Mouse (Mus musculus): Measurements from ENCODE around the gene Slc16a7.

The Slc16a7 gene

GRCm38 (mm10) chr10:125388876-125389786, at the start of gene Slc16a7:
Slc16a7 (minus strand) TSS chr10:125389465.
- DNase-seq (ENCODE audit: low spot score in 2 of 2) = peak; percentile 71

- DNase-seq (ENCODE audit: low spot score in 2 of 2) = no peak
Observed at GRCm38 (mm10) chr10:125418795-125419194, 29.5 kb upstream of the Slc16a7 start.

DNA sequence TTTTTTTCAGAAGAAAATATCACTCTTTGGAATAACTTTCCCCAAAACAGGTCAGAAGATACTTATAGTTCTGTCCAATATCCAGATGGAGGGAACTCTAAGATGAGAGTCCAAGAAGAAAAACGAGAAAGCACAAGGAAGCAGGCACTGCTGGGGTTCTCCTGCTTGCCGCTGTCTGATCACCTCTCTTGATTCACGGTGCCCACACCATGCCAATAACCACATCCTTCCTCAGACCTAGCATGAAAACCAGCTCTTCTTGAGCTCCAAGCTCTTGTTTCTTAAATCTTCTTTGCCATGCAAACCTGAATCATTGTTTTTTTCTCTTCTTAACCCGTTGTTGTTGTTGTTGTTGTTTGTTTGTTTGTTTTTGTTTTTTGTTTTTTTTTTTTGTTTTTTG, 10.5 kb upstream of the Slc16a7 start:
- DNase-seq (ENCODE audit: low spot score in 2 of 2) = no peak

GRCm38 (mm10) chr10:125390011-125390410, 746 bp upstream of the Slc16a7 start:
- no peak for DNase-seq (ENCODE audit: low spot score in 2 of 2)

DNA sequence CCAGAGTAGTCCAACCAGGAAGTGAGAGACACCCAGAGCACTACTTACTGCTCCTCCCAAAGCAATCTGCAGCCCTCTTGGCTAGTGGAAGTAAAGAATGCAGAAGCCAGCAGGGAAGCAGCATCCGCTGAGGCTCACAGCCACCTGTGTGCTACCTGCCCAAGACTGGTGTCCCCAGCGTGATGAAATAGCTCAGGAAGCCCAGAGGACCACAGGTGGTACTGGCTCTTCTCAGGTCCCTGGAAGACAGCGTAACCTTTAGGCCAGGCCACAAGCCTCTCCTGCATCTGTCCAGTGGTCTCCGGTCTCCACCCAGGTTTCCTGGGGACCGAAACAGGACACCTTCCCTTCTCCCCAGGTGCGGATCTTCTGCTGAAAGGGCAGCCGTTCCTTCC, 787 bp downstream of the Slc16a7 start:
- DNase-seq (ENCODE audit: low spot score in 2 of 2) = no peak

DNA sequence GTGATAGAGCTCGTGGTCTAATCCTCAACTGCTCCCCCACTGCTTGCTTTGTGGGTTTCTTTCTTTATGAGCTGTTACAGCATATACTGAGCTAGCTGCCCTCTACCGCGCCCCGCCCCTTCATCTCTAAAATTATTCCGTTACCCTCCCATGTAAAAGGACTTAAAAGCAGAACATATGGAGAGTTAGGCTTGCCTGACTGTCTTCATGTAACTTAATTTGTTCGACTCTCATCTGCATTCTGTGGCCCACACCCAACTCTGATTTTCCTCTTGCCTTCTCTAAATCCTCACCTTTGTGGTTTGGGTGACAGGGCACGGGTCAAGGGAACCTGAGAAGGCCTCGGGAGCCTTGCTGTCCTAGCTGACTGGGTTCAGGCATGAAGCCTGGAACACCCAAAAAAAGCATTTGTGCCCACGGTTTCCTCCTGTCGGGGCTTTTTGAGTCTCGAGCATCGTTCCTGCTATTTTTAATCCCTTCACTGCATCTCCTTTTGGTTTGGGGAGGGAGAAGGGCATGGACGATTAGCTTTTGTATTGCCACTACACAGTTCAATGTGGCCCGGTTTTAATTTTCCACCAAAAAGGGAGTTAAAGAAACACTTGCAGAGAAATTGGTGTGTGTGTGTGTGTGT, 1.4 kb downstream of the Slc16a7 start:
- no peak for DNase-seq (ENCODE audit: low spot score in 2 of 2)

DNA sequence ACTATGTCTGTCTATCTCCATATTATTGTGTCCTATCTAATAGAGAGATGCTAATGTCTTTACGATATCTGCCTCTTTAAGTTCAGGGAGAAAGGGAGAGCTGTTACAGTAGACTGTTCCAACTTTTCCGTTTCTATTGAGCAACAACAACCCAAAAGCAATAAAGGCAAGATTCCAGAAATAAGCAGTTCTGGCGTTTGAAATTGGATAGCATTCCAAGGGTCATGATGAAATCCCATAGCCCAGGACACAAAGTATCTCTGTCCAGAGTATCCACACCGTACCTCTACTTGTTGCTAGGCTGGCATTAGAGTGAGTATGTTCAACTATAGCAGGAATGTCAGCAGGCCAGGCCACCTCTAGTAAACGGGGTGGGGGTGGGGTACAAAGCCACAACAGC, 13.7 kb downstream of the Slc16a7 start:
- DNase-seq (ENCODE audit: low spot score in 2 of 2) = no peak

GRCm38 (mm10) chr10:125372666-125373065, 16.6 kb downstream of the Slc16a7 start:
- DNase-seq (ENCODE audit: low spot score in 2 of 2) = no peak

GRCm38 (mm10) chr10:125371451-125371850, 17.8 kb downstream of the Slc16a7 start:
- DNase-seq (ENCODE audit: low spot score in 2 of 2) = no peak

DNA sequence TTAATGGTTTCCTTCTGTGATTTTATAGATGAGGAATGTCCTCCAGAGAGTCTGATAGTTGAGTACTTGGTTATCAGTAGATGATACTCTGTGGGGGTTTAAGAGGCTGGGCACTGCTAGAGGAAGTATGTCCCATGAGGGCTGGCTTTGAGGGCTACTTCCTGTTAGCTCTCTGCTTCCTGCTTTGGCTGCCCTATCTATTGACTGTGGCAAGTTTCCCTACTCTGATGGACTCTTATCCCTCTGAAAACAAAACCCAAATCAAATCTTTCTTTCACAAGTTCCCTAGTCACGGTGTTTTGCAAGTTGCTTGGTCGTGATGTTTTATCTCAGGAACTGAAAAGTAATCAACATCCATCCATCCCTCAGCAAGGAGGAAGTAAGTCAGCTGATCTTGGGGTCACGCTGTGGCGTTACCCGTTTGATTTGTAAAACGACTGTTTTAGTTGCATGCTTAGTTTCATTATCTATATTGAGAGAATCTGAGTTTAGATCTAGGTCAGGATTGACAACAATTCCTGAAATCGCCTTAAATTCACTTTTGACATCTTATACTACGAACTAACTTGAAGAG, 19.1 kb downstream of the Slc16a7 start:
- no peak for DNase-seq (ENCODE audit: low spot score in 2 of 2)

GRCm38 (mm10) chr10:125358479-125358878, 30.8 kb downstream of the Slc16a7 start:
- DNase-seq (ENCODE audit: low spot score in 2 of 2) = no peak

DNA sequence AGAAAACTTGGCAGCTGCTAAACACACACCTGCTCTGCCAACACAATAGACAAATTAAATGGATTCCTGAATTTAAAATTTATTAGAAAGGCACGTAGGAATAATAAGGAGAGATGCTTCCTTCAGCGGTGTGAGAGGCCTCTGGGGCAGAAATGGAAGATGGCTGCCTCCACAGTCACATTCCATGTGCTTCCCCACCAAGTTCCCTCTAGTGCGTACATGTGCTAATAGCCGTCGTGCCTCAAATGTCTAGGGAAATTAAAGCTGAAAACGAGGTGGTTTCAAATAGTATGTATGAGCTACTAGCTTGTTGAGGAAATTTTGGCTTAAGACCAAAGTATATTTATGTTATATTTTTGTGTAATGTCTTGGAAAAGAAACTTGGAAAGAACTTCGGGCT, 36.5 kb downstream of the Slc16a7 start:
- DNase-seq (ENCODE audit: low spot score in 2 of 2) = no peak

- no peak for DNase-seq (ENCODE audit: low spot score in 2 of 2)
Observed at GRCm38 (mm10) chr10:125348171-125348570, 41.1 kb downstream of the Slc16a7 start.

DNA sequence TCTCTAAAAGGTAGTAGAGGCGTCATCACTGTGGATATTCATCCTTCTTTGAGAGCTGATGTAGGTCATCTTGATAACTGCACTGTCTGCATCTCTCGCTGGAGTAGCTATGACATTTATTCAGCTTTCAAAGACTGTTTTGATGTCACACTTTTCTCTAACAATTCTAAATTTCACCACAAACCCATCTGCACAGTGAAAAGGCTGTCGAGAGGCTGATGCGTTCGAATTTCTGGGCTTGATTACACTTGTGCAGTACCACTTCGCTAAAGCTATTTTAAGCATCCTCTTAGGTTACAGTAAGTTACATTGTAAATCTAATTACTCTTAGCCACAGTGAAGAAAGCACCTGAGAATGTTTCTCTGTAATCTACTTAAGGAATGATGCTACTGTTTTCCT, 42.1 kb downstream of the Slc16a7 start:
- no peak for DNase-seq (ENCODE audit: low spot score in 2 of 2)

- no peak for DNase-seq (ENCODE audit: low spot score in 2 of 2)
Observed at GRCm38 (mm10) chr10:125346364-125346763, 42.9 kb downstream of the Slc16a7 start.

GRCm38 (mm10) chr10:125345583-125345982, 43.7 kb downstream of the Slc16a7 start:
- DNase-seq (ENCODE audit: low spot score in 2 of 2) = no peak

- no peak for DNase-seq (ENCODE audit: low spot score in 2 of 2)
Observed at GRCm38 (mm10) chr10:125342204-125342603, 47.1 kb downstream of the Slc16a7 start.

GRCm38 (mm10) chr10:125333799-125334198, 55.5 kb downstream of the Slc16a7 start:
- no peak for DNase-seq (ENCODE audit: low spot score in 2 of 2)

- DNase-seq (ENCODE audit: low spot score in 2 of 2) = no peak
Observed at GRCm38 (mm10) chr10:125331334-125331733, 57.9 kb downstream of the Slc16a7 start.

DNA sequence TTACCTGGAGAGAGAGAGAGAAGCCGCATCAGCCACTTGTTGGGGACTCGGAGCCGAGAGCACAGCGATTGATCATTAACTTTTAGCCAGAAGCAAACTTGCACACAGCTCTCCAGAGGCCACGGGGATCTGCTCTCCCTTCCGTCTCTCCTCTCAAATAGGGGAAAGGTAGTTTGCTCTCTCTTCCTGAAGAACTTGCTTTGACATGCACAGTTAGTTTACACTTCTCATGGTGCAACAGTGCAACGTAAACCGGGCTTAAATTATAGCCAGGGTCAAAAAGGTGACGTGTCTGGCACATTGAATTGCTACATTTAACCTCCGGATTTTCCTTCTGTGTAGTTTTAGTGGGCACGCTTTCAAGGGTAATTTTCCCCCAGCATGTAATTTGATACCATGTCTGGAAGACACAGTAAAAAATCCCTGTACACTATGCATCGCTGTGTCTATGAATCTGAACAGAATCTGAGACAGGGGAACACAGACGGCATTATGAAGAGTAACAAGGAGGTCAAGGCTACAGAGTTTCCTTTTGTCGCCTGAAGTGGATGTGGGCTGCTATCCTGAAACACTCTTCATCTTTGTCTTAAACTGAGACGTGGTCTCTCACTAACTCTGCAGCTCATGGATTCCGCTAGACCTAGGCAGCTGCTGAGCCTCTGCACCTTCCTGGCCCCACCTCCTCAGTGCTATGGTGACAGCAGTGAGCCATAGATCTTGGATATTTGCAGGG, 60.8 kb downstream of the Slc16a7 start:
- DNase-seq (ENCODE audit: low spot score in 2 of 2) = no peak

DNA sequence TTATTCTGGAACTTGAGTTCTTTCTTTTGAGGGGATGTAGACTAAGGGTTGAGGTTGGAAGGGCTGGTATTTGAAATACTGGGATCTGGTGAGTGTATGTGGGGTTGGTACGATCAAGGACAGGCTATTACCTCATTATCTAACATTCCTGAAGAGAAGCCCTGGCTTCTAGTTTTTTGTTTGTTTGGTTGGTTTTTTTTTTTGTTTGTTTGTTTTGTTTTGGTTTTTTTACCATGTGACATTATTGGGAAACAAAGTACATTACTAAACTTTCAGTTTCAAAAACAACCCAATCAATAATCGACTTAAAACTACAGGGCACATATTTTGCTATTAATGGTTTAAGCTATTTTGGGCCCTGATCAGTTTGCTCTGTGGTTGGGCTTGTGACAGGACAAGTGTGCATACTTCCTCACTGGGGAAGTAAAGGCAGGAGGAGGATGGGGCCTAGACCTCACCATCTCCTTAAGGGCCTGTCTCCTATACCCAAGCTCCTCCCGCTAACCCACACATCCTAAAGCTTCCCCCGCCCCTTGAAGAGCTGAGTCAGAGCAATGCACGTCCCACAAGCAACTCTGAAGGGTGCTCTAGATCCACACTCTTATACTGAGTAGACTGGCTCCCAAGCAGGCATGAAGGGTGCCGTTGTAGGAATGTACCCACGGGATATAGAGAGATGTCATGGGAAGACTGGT, 64.2 kb downstream of the Slc16a7 start:
- no peak for DNase-seq (ENCODE audit: low spot score in 2 of 2)

All from urinary bladder, postnatal 4 days (tissue).